Mouse (Mus musculus) subcutaneous adipose tissue, adult 2 months (tissue): ENCODE results near the gene Ggact. TPM values are rescaled to one million over a fixed set of nuclear protein-coding genes. Genes with fewer than 3 reads are reported as not detected.

Source experiments
- polyA plus RNA-seq: library from polyadenylated mRNA; depleted of rRNA; stranded (reverse); fragments of >200 nt; gene quantifications from 2 replicates; pipeline ENCODE4 v1.2.3, GENCODE M21; 2012; ENCODE audit warnings: low replicate concordance; rRNA removed

Ggact gene
- polyA plus RNA-seq, result 37.5 and 37.9 TPM in 2 replicates

GRCm38 (mm10) chr14:122913657-122914056, at the start of gene Ggact:
Gene Ggact, minus strand, starts transcription at chr14:122913757.

Other genes starting within 250 kb of the Ggact start
- gene Tmtc4, start 70.3 kb upstream of the Ggact start, polyA plus RNA-seq, result 9.5 and 16.1 TPM in 2 replicates